Mouse (Mus musculus) hindbrain, embryonic 10.5 days (tissue): ENCODE results near the gene Rxfp3. TPM values are rescaled to one million over a fixed set of nuclear protein-coding genes. Genes with fewer than 3 reads are reported as not detected.

Source experiments
- DNase-seq: peaks from one replicate; pipeline ENCODE4 v3.0.0-alpha.2; 2017; ENCODE audit warnings: low spot score
- H3K27ac ChIP-seq: fragments of 300-500 bp; sonication (generic); 2 replicates; pipeline ENCODE4 v1.5.1; 2016; ENCODE audit warnings: mild to moderate bottlenecking, moderate library complexity
- H3K27me3 ChIP-seq: fragments of 300-500 bp; sonication (generic); 2 replicates; pipeline ENCODE4 v1.6.1; 2016; ENCODE audit warnings: mild to moderate bottlenecking; ENCODE audit not compliant: poor library complexity, insufficient read depth, severe bottlenecking
- H3K36me3 ChIP-seq: fragments of 300-500 bp; sonication (generic); 2 replicates; pipeline ENCODE4 v1.6.1; 2016; ENCODE audit warnings: mild to moderate bottlenecking, moderate library complexity
- H3K4me1 ChIP-seq: fragments of 300-500 bp; sonication (generic); replicated peaks from 2 replicates; pipeline ENCODE4 v1.6.1; 2016; ENCODE audit warnings: mild to moderate bottlenecking
- H3K4me3 ChIP-seq: fragments of 300-500 bp; sonication (generic); 2 replicates; pipeline ENCODE4 v1.5.1; 2016; ENCODE audit warnings: mild to moderate bottlenecking, moderate library complexity
- H3K9me3 ChIP-seq: fragments of 300-500 bp; sonication (generic); 2 replicates; pipeline ENCODE4 v1.6.1; 2016; ENCODE audit warnings: mild to moderate bottlenecking, moderate library complexity
- WGBS: fragments of 180-500 bp; shearing (Covaris S2); methylation state at CpG from one replicate; pipeline ENCODE4 v1.1.7; 2016; 5-methylcytosine and 5-hydroxymethylcytosine counted together
- polyA plus RNA-seq: library from polyadenylated mRNA; unstranded; fragments of >200 nt; fragmentation: Nextera tagmentation; extraction: Ambion mirVana; gene quantifications from 2 replicates; pipeline ENCODE4 v1.2.1, GENCODE M21; 2016

The Rxfp3 gene
- polyA plus RNA-seq, 1 experiment from 2014 or later: 0.86 TPM

DNA sequence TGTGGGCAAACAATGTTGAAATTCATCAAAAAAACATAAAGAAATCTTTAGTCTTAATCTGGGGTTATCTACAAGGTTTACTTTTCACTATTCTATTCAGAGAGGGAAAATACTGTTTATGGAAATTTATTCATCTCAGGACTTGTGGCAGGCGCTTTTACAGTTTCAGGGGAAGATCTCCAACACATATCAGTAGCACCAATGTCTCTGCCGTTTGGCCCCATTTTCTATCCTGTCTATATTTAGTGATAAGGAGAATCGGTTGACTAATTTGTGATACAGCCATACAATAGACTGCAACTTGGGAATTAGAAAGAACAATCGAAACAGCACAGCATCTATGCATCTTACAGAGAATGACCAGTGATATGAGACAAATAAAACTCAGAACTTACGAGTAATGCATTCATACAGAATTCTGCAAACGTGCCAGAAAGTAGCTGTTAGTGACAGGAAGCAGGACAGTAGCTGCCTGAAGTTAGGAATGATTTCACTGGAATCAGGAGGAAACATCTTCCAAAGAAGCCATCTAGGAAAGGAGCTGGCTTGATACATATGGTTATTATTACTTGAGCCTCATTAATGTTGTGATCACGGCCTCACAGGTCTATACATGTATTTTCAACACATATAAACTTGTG is 16.8 kb upstream of the Rxfp3 start:
- no peak for DNase-seq
- 84% methylated on average over 7 of the region's 7 CpGs for WGBS
- H3K27ac ChIP-seq: no peak overlapping the region
- H3K4me1 ChIP-seq: peaks cover 8% of the 10 kb centered on the region
- no peaks in the 10 kb centered on the region for H3K9me3 ChIP-seq
- H3K36me3 ChIP-seq: no peaks in the 10 kb centered on the region
- H3K4me3 ChIP-seq: no peak overlapping the region
- no peaks in the 10 kb centered on the region for H3K27me3 ChIP-seq

DNA sequence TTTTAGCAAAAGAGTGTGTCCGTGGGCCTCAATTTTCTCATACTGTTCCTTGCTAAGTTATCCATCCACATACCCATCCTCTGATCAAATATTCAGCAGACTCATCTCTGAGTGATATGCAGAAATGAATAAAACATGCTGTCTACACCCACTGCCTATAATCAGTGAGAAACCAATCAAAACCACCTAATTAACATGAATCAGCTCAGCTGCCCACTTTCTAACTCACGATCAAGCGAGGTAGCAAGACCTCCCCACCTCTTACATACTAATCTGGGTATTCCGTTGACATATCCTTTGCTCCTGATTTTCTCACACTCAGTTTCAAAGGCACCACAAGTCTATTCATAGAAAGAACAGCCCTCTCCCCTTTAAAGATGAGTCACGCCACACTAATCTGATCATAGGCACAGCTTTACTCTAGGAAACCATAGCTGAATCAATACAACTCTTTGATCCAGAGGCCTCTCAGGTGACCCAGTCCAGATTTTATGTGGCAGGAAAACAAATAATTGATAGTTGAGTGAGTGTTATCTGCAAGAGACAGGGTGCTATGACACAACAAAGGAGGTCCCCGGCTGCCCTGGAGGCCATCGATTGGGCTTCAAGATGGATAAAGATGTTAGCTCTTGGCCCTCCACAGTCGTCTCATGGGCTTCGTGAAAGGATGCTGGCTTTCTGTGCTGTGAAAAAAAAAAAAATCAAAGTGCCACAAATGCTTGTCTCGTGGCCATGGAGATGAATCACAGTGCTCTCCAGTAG is 16.1 kb upstream of the Rxfp3 start:
- no peaks in the 10 kb centered on the region for H3K9me3 ChIP-seq
- 59% methylated on average over 10 of the region's 10 CpGs for WGBS
- H3K4me1 ChIP-seq: peaks cover 8% of the 10 kb centered on the region
- no peak overlapping the region for H3K4me3 ChIP-seq
- no peak overlapping the region for H3K27ac ChIP-seq
- H3K36me3 ChIP-seq: no peaks in the 10 kb centered on the region
- no peaks in the 10 kb centered on the region for H3K27me3 ChIP-seq
- DNase-seq: peak; percentile 12

GRCm38 (mm10) chr15:11042828-11043227 is 5.0 kb upstream of the Rxfp3 start:
- WGBS: 90% methylated on average over 5 of the region's 5 CpGs
- no peak for DNase-seq
- Histone ChIP-seq H3K4me1 (peaks cover under 1% of the 10 kb centered on the region; the same call in 1 of the 2 replicates), H3K27me3 (peaks cover 6% of the 10 kb centered on the region), H3K4me3 (no peak overlapping the region), H3K27ac (no peak overlapping the region), H3K36me3 (no peaks in the 10 kb centered on the region), H3K9me3 (no peaks in the 10 kb centered on the region)

DNA sequence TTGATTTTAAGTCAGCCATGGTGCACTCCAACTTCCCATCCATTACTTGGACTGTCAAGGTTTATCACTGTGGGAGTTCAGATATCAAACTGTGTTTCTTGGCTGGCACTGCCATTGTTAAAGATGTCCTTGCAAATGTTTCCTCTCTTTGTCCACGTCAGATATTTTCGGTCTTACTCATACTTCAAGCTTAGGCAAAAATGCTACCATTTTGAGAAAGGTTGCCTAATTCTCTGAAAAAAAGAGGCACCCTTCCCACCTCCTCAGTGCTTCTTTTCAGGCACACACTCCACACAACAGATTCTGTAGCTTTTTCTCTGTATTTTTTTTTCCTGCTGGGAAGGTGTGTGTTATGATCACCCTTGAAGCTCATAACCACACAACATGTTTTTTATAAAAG is 3.4 kb upstream of the Rxfp3 start:
- 89% methylated on average over 2 of the region's 2 CpGs for WGBS
- H3K4me3 ChIP-seq: no peak overlapping the region

GRCm38 (mm10) chr15:11040067-11040466 is 2.3 kb upstream of the Rxfp3 start:
- peaks cover 34% of the 10 kb centered on the region for H3K27me3 ChIP-seq
- no peaks in the 10 kb centered on the region for H3K9me3 ChIP-seq
- WGBS: 61% methylated on average over 5 of the region's 5 CpGs
- no peaks in the 10 kb centered on the region for H3K36me3 ChIP-seq
- no peak overlapping the region for H3K4me3 ChIP-seq
- H3K4me1 ChIP-seq: peaks cover 23% of the 10 kb centered on the region
- H3K27ac ChIP-seq: no peak overlapping the region
- no peak for DNase-seq

More for the DNA sequence above, 3.4 kb upstream of the Rxfp3 start:
- Histone ChIP-seq H3K4me1 (peaks cover 16% of the 10 kb centered on the region), H3K27me3 (peaks cover 22% of the 10 kb centered on the region), H3K36me3 (no peaks in the 10 kb centered on the region), H3K27ac (no peak overlapping the region), H3K9me3 (no peaks in the 10 kb centered on the region)
- no peak for DNase-seq

GRCm38 (mm10) chr15:11038476-11038875 is 685 bp upstream of the Rxfp3 start:
- peaks cover 23% of the 10 kb centered on the region for H3K4me1 ChIP-seq
- H3K9me3 ChIP-seq: no peaks in the 10 kb centered on the region
- WGBS: 4% methylated on average over 12 of the region's 12 CpGs
- peaks cover 50% of the 10 kb centered on the region for H3K27me3 ChIP-seq
- peak; percentile 40 for DNase-seq
- H3K27ac ChIP-seq: no peak overlapping the region
- no peaks in the 10 kb centered on the region for H3K36me3 ChIP-seq
- H3K4me3 ChIP-seq: no peak overlapping the region

GRCm38 (mm10) chr15:11037376-11037695 is 455 bp downstream of the Rxfp3 start:
- 6% methylated on average over 8 of the region's 8 CpGs for WGBS
- peak; percentile 33 for DNase-seq
- H3K27me3 ChIP-seq: peaks cover 57% of the 10 kb centered on the region

GRCm38 (mm10) chr15:11036535-11037375 is 1.0 kb downstream of the Rxfp3 start:
- no peak overlapping the region for H3K27ac ChIP-seq
- H3K27me3 ChIP-seq: peaks cover 57% of the 10 kb centered on the region

More at GRCm38 (mm10) chr15:11037376-11037695, 455 bp downstream of the Rxfp3 start:
- peak overlapping the region; percentile 47 for H3K4me3 ChIP-seq
- no peaks in the 10 kb centered on the region for H3K9me3 ChIP-seq
- no peaks in the 10 kb centered on the region for H3K36me3 ChIP-seq
- peaks cover 23% of the 10 kb centered on the region for H3K4me1 ChIP-seq
- no peak overlapping the region for H3K27ac ChIP-seq

DNA sequence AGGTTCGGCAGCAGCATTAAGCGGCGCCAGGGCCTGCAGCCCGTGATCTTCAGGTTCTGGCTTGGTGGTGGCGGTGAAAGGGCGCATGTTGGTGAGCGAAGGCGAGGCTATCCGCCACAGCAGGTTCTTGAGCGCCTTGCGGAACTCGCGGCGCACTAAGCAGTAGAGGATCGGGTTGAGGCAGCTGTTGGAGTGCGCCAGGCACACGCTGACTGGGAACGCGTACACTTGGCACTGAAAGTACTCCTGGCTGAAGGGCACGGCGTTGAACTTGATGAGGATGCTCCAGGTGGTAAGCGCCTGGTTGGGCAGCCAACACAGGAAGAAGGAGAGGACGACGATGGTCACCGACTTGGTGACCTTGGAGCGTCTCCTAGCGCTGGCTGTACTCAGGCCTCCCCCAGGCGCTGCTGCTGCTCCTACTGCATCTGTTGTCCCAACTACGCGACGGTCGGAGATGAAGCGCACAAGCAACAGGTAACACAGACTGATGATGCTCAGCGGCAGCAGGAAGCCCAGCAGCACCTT is 1.8 kb downstream of the Rxfp3 start:
- H3K27me3 ChIP-seq: peaks cover 57% of the 10 kb centered on the region
- DNase-seq: peak; percentile 31
- WGBS: 5% methylated on average over 34 of the region's 34 CpGs

More at GRCm38 (mm10) chr15:11036535-11037375, 1.0 kb downstream of the Rxfp3 start:
- H3K9me3 ChIP-seq: no peaks in the 10 kb centered on the region
- H3K4me1 ChIP-seq: peaks cover 23% of the 10 kb centered on the region
- 3% methylated on average over 49 of the region's 49 CpGs for WGBS
- H3K36me3 ChIP-seq: no peaks in the 10 kb centered on the region
- peak overlapping the region; percentile 47 for H3K4me3 ChIP-seq
- DNase-seq: peak; percentile 38

GRCm38 (mm10) chr15:11030188-11030587 is 7.6 kb downstream of the Rxfp3 start:
- Histone ChIP-seq H3K4me1 (no peaks in the 10 kb centered on the region), H3K4me3 (no peak overlapping the region), H3K27ac (no peak overlapping the region), H3K27me3 (peaks cover 25% of the 10 kb centered on the region), H3K36me3 (no peaks in the 10 kb centered on the region), H3K9me3 (no peaks in the 10 kb centered on the region)
- DNase-seq: no peak
- WGBS: 75% methylated on average over 3 of the region's 3 CpGs

More for the DNA sequence above, 1.8 kb downstream of the Rxfp3 start:
- Histone ChIP-seq H3K4me1 (peaks cover 23% of the 10 kb centered on the region), H3K4me3 (peak overlapping the region; percentile 47), H3K27ac (no peak overlapping the region), H3K36me3 (no peaks in the 10 kb centered on the region), H3K9me3 (no peaks in the 10 kb centered on the region)

DNA sequence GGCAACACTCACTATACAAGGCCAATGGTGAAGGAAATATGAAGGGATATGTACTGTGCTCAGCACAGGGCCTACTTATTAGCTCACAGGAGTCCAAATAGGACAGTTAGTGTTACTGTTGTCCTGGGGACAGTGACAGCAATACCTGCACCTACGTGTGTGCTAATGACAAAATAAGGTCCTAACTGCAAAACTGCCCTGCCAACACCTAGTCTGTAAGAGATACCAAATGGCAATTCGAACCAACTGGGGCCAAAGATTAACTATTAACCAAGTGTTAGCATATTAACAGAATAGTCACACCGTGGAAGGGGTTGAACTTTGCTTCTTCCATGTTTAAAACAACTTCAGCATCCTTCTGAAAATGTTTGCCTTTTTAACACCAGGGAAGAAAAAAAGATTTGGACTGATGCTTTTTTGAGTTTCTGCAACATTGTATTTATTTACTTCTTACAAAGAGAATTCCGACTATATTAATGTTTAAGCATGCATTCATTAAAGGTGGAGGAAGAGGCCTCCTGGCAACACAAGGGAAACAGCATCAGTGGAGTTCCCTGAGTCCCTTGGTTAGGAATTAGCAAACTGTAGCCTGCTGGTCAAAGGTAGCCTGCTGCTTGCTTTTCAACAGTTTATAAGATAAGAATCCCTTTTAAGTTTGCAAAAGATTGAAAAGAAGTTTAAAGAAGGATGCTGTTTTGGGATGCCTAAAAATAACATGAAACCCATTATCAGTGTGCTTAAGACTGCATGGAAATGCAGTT is 10.8 kb downstream of the Rxfp3 start:
- Histone ChIP-seq H3K4me3 (no peak overlapping the region), H3K36me3 (no peaks in the 10 kb centered on the region), H3K27ac (no peak overlapping the region), H3K9me3 (no peaks in the 10 kb centered on the region), H3K4me1 (no peaks in the 10 kb centered on the region), H3K27me3 (no peaks in the 10 kb centered on the region)
- 77% methylated on average over 4 of the region's 4 CpGs for WGBS
- DNase-seq: no peak

DNA sequence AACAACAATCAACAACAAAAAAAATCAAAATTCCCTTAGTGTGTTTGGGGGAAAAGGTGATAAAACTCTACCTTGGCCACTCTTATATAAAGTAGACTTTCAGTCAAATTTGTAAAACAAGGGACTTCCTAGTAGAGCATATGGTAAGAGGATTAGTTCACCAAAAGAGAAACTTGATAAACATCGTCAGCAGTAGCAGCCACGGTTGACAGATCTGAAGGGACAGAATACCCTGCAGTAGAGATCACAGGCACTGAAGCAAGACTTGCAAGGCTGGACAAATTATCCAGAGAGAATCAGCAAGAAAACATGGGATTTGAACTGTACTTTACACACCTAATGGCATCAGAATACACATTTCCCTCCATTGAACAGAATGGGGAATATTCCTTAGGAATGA is 22.9 kb downstream of the Rxfp3 start:
- WGBS: 48% methylated on average over 2 of the region's 2 CpGs
- H3K4me3 ChIP-seq: no peak overlapping the region
- H3K27ac ChIP-seq: no peak overlapping the region
- no peaks in the 10 kb centered on the region for H3K4me1 ChIP-seq
- no peaks in the 10 kb centered on the region for H3K36me3 ChIP-seq
- H3K27me3 ChIP-seq: no peaks in the 10 kb centered on the region
- no peak for DNase-seq
- no peaks in the 10 kb centered on the region for H3K9me3 ChIP-seq
